Mouse (Mus musculus) hindbrain, embryonic 13.5 days (tissue): Measurements from ENCODE around the gene Efhc1. TPM values are rescaled to one million over a fixed set of nuclear protein-coding genes. Genes with fewer than 3 reads are reported as not detected.

Source experiments
- ATAC-seq: fragments of 200-750 bp; cut with Nextera tagmentation; 2 replicates; pipeline ENCODE4 v1.8.0; 2017; ENCODE audit warnings: moderate TSS enrichment; ENCODE audit not compliant: low FRiP score
- H3K27ac ChIP-seq: fragments of 300-500 bp; sonication (generic); 2 replicates; pipeline ENCODE4 v1.5.1; 2015; ENCODE audit warnings: inconsistent platforms, mild to moderate bottlenecking, moderate library complexity
- H3K27me3 ChIP-seq: fragments of 300-500 bp; sonication (generic); 2 replicates; pipeline ENCODE4 v1.6.1; 2015; ENCODE audit warnings: mild to moderate bottlenecking, inconsistent platforms
- H3K36me3 ChIP-seq: fragments of 300-500 bp; sonication (generic); 2 replicates; pipeline ENCODE4 v1.6.1; 2015; ENCODE audit warnings: mild to moderate bottlenecking, inconsistent platforms
- H3K4me1 ChIP-seq: fragments of 300-500 bp; sonication (generic); replicated peaks from 2 replicates; pipeline ENCODE4 v1.6.1; 2015; ENCODE audit warnings: inconsistent platforms
- H3K4me2 ChIP-seq: fragments of 300-500 bp; sonication (generic); 2 replicates; pipeline ENCODE4 v1.6.1; 2015; ENCODE audit warnings: inconsistent platforms, mild to moderate bottlenecking, moderate library complexity
- H3K4me3 ChIP-seq: fragments of 300-500 bp; sonication (generic); 2 replicates; pipeline ENCODE4 v1.5.1; 2015; ENCODE audit warnings: mild to moderate bottlenecking, inconsistent platforms
- H3K9ac ChIP-seq: fragments of 300-500 bp; sonication (generic); 2 replicates; pipeline ENCODE4 v1.6.1; 2015; ENCODE audit warnings: mild to moderate bottlenecking, inconsistent platforms
- H3K9me3 ChIP-seq: fragments of 300-500 bp; sonication (generic); 2 replicates; pipeline ENCODE4 v1.6.1; 2016; ENCODE audit warnings: inconsistent platforms
- WGBS: fragments of 180-500 bp; shearing (Covaris S2); methylation state at CpG from one replicate; pipeline ENCODE4 v1.1.7; 2015; 5-methylcytosine and 5-hydroxymethylcytosine counted together
- polyA plus RNA-seq: library from polyadenylated mRNA; unstranded; fragments of >200 nt; fragmentation: Nextera tagmentation; extraction: Ambion mirVana; gene quantifications from 2 replicates; pipeline ENCODE4 v1.2.1, GENCODE M21; 2015

Gene Efhc1
- polyA plus RNA-seq, 1 experiment from 2014 or later = 3.5 TPM

- peaks cover 12% of the 10 kb centered on the region for H3K4me1 ChIP-seq
- H3K27me3 ChIP-seq = no peaks in the 10 kb centered on the region
- H3K4me3 ChIP-seq = no peak overlapping the region
- 0 out of 2 replicates have a peak, but pooled peaks cover 6% of the 10 kb centered on the region for H3K36me3 ChIP-seq
- WGBS = 53% methylated on average over 17 of the region's 17 CpGs
- ATAC-seq = no peak
- H3K4me2 ChIP-seq = no peak overlapping the region
- H3K27ac ChIP-seq = no peak overlapping the region
- H3K9me3 ChIP-seq = no peaks in the 10 kb centered on the region
- no peak overlapping the region for H3K9ac ChIP-seq
Measured at GRCm38 (mm10) chr1:20996603-20997327, 45.3 kb downstream of the Efhc1 start.

DNA sequence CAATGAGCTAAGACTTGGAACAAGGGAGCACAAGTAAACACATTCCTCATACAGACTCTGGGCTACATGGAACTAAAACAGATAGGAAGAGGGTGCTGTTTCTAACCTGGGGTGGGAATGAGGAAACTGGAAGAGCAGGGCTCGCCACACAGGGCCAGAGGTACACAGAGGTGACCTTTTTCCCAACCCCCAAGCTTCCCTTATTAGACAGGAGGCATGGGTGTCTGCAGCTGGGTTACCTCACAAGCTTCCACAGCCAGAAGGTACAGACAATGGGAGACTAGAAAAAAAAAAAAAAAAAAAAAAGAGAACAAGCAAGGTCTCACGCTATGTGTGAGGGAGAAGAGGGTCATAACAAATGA is 45.9 kb downstream of the Efhc1 start:
- ATAC-seq = no peak
- Histone ChIP-seq H3K4me3 (no peak overlapping the region), H3K4me2 (no peak overlapping the region), H3K4me1 (peaks cover 12% of the 10 kb centered on the region), H3K9me3 (no peaks in the 10 kb centered on the region), H3K36me3 (0 out of 2 replicates have a peak, but pooled peaks cover 6% of the 10 kb centered on the region), H3K9ac (no peak overlapping the region), H3K27ac (no peak overlapping the region), H3K27me3 (no peaks in the 10 kb centered on the region)
- 54% methylated on average over 2 of the region's 2 CpGs for WGBS

DNA sequence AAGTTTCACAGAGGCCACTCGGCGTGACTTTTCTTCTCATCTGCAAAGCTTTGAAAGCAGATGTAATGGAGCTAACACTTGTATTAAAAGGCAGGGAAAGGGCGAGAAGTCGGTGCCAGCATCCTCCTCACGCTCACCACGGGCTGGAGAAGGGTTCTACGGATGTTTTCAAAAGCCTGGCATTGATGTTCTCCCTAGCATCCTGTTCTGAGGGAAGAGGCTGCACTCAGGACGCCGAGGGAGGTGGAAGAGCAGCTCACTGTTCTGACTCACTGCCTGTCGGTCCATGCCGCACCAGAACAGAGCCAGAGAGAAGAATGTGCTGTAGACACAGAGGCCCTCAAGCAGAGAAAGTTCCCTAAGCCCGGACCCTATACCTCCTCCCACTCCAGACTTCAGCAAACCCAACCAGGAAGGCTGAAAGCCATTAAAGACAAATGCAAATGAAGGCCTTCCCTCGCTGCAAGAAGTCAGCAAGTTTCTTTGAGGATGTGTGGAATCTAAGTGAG is 46.5 kb downstream of the Efhc1 start:
- ATAC-seq = no peak
- H3K36me3 ChIP-seq = 0 out of 2 replicates have a peak, but pooled peaks cover 6% of the 10 kb centered on the region
- H3K9me3 ChIP-seq = no peaks in the 10 kb centered on the region
- no peak overlapping the region for H3K9ac ChIP-seq
- H3K4me2 ChIP-seq = no peak overlapping the region
- 0 out of 2 replicates have a peak overlapping the region, but pooled peaks have one; percentile 4 for H3K27ac ChIP-seq
- 45% methylated on average over 13 of the region's 13 CpGs for WGBS
- no peak overlapping the region for H3K4me3 ChIP-seq
- H3K4me1 ChIP-seq = peaks cover 14% of the 10 kb centered on the region
- H3K27me3 ChIP-seq = no peaks in the 10 kb centered on the region

DNA sequence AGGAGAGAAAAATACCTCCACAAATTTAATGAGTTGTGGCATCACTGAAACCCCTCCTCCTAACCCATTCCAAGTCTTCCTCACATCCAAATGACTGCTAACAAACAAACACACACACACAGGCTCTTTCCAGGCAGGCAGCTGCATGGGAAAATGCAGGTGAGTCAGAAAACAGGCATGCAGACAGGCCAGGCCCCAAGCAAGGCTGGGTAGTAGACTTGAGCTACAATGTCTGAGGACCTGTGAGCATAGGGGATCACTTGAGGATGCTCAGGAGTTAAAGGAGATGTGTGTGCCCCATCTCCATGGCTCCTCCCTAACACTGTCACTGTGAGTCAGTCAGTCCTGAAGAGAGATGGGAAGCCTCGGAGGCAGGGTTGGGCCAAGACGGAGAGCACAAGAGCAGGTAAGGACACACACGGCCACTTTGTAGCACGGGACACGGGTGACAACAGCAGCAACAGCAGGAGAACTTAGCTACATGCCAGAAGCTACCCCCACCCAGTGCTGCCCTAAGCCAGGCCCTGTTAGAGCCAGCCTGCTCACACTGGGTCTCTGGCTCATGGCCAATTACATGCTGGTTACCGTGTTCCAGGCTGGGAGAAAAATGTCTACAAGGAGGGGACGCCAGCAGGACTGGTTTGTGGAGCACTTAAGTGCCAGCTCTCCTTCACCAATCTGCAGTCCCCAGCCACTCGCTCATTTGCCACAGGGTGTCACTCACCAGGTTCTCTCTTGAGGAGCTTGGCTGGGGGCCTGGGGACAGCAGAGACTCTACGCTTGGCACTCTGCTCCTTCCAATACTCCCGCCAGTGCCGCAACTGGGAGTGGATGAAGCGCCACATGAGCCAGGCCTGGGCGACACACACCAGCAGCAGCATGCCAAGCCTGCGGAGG is 51.1 kb downstream of the Efhc1 start:
- Histone ChIP-seq H3K36me3 (peaks cover 9% of the 10 kb centered on the region; the same call in 1 of the 2 replicates), H3K9me3 (no peaks in the 10 kb centered on the region), H3K4me1 (peaks cover 10% of the 10 kb centered on the region), H3K4me3 (no peak overlapping the region), H3K27me3 (no peaks in the 10 kb centered on the region), H3K9ac (no peak overlapping the region), H3K27ac (no peak overlapping the region), H3K4me2 (no peak overlapping the region)
- WGBS = 88% methylated on average over 14 of the region's 14 CpGs
- peak; percentile 53 for ATAC-seq

DNA sequence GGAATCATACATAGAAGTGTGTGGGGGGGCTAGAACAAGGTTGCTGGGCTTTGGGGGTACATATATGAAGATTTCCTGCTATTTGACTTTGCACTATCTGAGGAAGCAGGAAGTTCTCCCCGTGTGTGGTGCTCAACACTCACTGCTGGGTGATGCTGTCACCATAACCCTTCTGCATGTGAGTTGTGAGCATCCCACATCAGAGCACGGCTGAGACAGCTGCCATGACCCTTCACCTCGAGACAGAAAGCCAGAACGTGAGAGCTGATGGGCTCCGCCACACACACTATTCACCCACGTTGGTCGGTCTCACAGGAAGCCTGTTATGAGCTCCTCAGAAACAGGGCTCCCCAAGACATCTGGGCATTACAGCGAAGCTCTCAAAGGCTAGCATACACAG is 53.2 kb downstream of the Efhc1 start:
- H3K9me3 ChIP-seq = no peaks in the 10 kb centered on the region
- ATAC-seq = no peak
- H3K27ac ChIP-seq = no peak overlapping the region
- H3K36me3 ChIP-seq = peaks cover 9% of the 10 kb centered on the region; the same call in 1 of the 2 replicates
- H3K4me3 ChIP-seq = no peak overlapping the region
- H3K27me3 ChIP-seq = no peaks in the 10 kb centered on the region
- H3K4me2 ChIP-seq = no peak overlapping the region
- peaks cover 3% of the 10 kb centered on the region; the same call in 1 of the 2 replicates for H3K4me1 ChIP-seq
- no peak overlapping the region for H3K9ac ChIP-seq
- 86% methylated on average over 8 of the region's 8 CpGs for WGBS

- H3K36me3 ChIP-seq = peaks cover 6% of the 10 kb centered on the region
- no peak for ATAC-seq
- 85% methylated on average over 5 of the region's 5 CpGs for WGBS
- H3K9ac ChIP-seq = no peak overlapping the region
- H3K4me3 ChIP-seq = no peak overlapping the region
- H3K4me1 ChIP-seq = peaks cover 3% of the 10 kb centered on the region; the same call in 1 of the 2 replicates
- no peaks in the 10 kb centered on the region for H3K27me3 ChIP-seq
- H3K27ac ChIP-seq = no peak overlapping the region
- no peaks in the 10 kb centered on the region for H3K9me3 ChIP-seq
- H3K4me2 ChIP-seq = no peak overlapping the region
Measured at GRCm38 (mm10) chr1:21006775-21007174, 55.3 kb downstream of the Efhc1 start.

DNA sequence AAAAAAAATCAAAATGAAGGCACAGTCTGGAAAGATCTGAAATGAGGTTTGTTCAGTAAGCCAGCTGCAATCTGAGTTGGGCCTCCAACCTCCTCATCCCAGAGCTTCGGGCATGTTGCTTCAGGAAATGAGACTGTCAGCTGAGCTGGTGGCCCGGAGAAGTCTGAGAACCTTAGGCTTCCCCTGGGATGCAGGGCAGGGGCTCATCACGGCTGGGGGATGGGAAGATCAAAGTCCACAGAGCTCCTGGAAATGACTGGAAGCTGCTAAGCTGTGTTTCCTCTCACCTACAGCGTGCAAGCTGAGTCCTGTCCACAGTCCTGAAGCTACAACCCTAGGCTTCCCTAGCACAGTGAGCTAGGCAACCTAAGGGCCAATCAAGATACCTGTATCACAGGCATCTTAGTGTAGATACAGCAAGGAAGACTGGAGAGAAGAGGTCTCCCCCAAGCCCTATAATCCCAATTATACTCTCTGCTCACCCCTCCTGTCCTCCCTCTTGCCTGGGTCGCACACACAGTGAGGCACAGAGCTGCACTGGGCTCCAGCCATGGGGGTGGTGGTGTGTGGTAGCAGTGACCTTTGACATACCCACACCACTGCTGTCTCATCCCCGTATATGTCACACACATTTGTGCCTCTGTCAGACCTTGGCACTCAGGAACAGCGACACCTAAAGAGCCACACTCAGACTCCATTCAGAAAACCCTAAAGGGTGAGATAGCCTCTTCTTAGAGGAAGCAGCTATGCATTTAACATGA is 56.7 kb downstream of the Efhc1 start:
- 75% methylated on average over 7 of the region's 7 CpGs for WGBS
- no peak overlapping the region for H3K4me3 ChIP-seq
- ATAC-seq = no peak
- no peak overlapping the region for H3K27ac ChIP-seq
- no peak overlapping the region for H3K9ac ChIP-seq
- H3K4me2 ChIP-seq = no peak overlapping the region
- no peaks in the 10 kb centered on the region for H3K4me1 ChIP-seq
- no peaks in the 10 kb centered on the region for H3K9me3 ChIP-seq
- no peaks in the 10 kb centered on the region for H3K27me3 ChIP-seq
- peaks cover 11% of the 10 kb centered on the region for H3K36me3 ChIP-seq

GRCm38 (mm10) chr1:21008891-21009290 is 57.5 kb downstream of the Efhc1 start:
- H3K27ac ChIP-seq = no peak overlapping the region
- no peak overlapping the region for H3K4me2 ChIP-seq
- no peaks in the 10 kb centered on the region for H3K4me1 ChIP-seq
- H3K9ac ChIP-seq = no peak overlapping the region
- H3K4me3 ChIP-seq = no peak overlapping the region
- 76% methylated on average over 4 of the region's 4 CpGs for WGBS
- H3K36me3 ChIP-seq = peaks cover 11% of the 10 kb centered on the region
- no peak for ATAC-seq
- H3K9me3 ChIP-seq = no peaks in the 10 kb centered on the region
- no peaks in the 10 kb centered on the region for H3K27me3 ChIP-seq

- no peak for ATAC-seq
- Histone ChIP-seq H3K9ac (no peak overlapping the region), H3K4me1 (peaks cover 4% of the 10 kb centered on the region; the same call in 1 of the 2 replicates), H3K4me2 (no peak overlapping the region), H3K9me3 (no peaks in the 10 kb centered on the region), H3K36me3 (peaks cover 9% of the 10 kb centered on the region), H3K4me3 (no peak overlapping the region), H3K27me3 (no peaks in the 10 kb centered on the region), H3K27ac (no peak overlapping the region)
- 80% methylated on average over 6 of the region's 6 CpGs for WGBS
Measured at GRCm38 (mm10) chr1:21010282-21010800, 58.9 kb downstream of the Efhc1 start.

DNA sequence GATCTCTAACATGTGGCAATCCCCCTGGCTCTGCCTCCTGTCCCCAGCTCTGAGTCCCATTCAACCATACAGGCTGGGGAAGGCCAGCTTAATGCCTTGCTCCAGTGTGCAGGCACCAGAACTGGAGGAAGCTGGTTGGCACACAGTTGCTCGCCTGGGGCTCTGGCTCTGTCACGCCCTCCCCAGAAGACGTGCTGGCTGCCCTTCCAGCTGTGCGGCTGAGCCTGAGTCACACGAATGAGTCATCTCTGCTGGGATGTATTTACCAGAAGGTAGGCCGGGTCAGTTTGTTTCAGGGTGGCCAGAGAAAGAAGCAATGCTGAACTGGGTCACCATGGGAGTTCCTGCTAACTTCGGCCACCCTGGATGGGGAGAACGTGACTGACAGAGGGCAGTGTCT is 63.0 kb downstream of the Efhc1 start:
- 64% methylated on average over 8 of the region's 8 CpGs for WGBS
- no peaks in the 10 kb centered on the region for H3K27me3 ChIP-seq

DNA sequence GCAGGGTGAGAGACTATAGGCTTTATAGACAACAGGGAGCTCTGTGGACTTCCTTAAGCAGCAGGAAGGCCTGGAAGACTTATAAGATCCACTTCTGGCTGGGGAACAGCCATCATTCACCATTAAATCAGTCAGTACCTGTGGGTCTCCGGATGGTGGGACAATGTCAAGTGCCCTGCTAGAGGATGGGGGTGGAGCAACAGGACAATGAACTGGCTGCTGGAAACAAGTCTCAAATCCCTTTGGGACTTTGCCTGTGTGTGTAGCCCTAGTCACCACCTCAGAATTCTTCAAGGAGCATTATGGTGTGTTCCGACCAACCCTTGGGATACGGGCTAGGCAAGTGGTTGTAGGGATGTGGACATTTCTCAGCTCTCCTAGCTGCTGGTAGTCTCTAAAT is 71.7 kb downstream of the Efhc1 start:
- WGBS = 91% methylated on average over 3 of the region's 3 CpGs
- Histone ChIP-seq H3K4me3 (no peak overlapping the region), H3K27me3 (no peaks in the 10 kb centered on the region), H3K4me2 (no peak overlapping the region), H3K4me1 (no peaks in the 10 kb centered on the region), H3K36me3 (no peaks in the 10 kb centered on the region), H3K27ac (no peak overlapping the region), H3K9ac (no peak overlapping the region), H3K9me3 (no peaks in the 10 kb centered on the region)
- no peak for ATAC-seq

More for the DNA sequence above, 63.0 kb downstream of the Efhc1 start:
- H3K9ac ChIP-seq = no peak overlapping the region
- no peak overlapping the region for H3K4me3 ChIP-seq
- H3K27ac ChIP-seq = no peak overlapping the region
- ATAC-seq = no peak; the same call in 1 of the 2 replicates
- peaks cover 4% of the 10 kb centered on the region; the same call in 1 of the 2 replicates for H3K4me1 ChIP-seq
- no peaks in the 10 kb centered on the region for H3K9me3 ChIP-seq
- H3K4me2 ChIP-seq = no peak overlapping the region
- peaks cover 9% of the 10 kb centered on the region for H3K36me3 ChIP-seq
